Mouse (Mus musculus): Measurements from ENCODE around the gene Aox4. TPM values are rescaled to one million over a fixed set of nuclear protein-coding genes. Genes with fewer than 3 reads are reported as not detected.

Aox4 gene
- polyA plus RNA-seq, 1 experiment from 2014 or later = 0.04 TPM

- Histone ChIP-seq H3K4me1 (ENCODE audit: insufficient read depth, low read depth, low read length) (no peaks in the 10 kb centered on the region), H3K9me3 (ENCODE audit: low read length) (no peaks in the 10 kb centered on the region), H3K9ac (replicated peaks; ENCODE audit: low read depth) (no peak overlapping the region), H3K27me3 (replicated peaks; ENCODE audit: insufficient read depth, low read length) (no peaks in the 10 kb centered on the region), H3K27ac (ENCODE audit: low read length) (no peak overlapping the region), H3K36me3 (ENCODE audit: insufficient read depth, low read length) (no peaks in the 10 kb centered on the region), H3K4me3 (ENCODE audit: low read depth, low read length) (no peak overlapping the region), H3K4me2 (replicated peaks; ENCODE audit: low read depth, low read length) (no peak overlapping the region)
- WGBS = 68% methylated on average over 7 of the region's 7 CpGs
- TF ChIP-seq CTCF (IDR thresholded peaks at IDR 0.05) = no peak
- TF ChIP-seq EP300 (IDR thresholded peaks at IDR 0.05) = no peak
- ATAC-seq = no peak
- no peak for DNase-seq (ENCODE audit: low spot score)
These were observed 68.3 kb downstream of the Aox4 start for GRCm38 (mm10) chr1:58278513-58278912.

GRCm38 (mm10) chr1:58280381-58280780 lies 70.2 kb downstream of the Aox4 start:
- H3K9ac ChIP-seq (replicated peaks; ENCODE audit: low read depth) = no peak overlapping the region
- no peaks in the 10 kb centered on the region for H3K4me1 ChIP-seq (ENCODE audit: insufficient read depth, low read depth, low read length)
- H3K27ac ChIP-seq (ENCODE audit: low read length) = no peak overlapping the region
- no peaks in the 10 kb centered on the region for H3K36me3 ChIP-seq (ENCODE audit: insufficient read depth, low read length)
- TF ChIP-seq CTCF (IDR thresholded peaks at IDR 0.05) (no peak), EP300 (IDR thresholded peaks at IDR 0.05) (no peak)
- no peak overlapping the region for H3K4me3 ChIP-seq (ENCODE audit: low read depth, low read length)
- H3K27me3 ChIP-seq (replicated peaks; ENCODE audit: insufficient read depth, low read length) = no peaks in the 10 kb centered on the region
- H3K9me3 ChIP-seq (ENCODE audit: low read length) = no peaks in the 10 kb centered on the region
- no peak for DNase-seq (ENCODE audit: low spot score)
- 77% methylated on average over 4 of the region's 4 CpGs for WGBS
- no peak for ATAC-seq
- no peak overlapping the region for H3K4me2 ChIP-seq (replicated peaks; ENCODE audit: low read depth, low read length)

- no peak overlapping the region for H3K4me2 ChIP-seq (replicated peaks; ENCODE audit: low read depth, low read length)
- no peak overlapping the region for H3K27ac ChIP-seq (ENCODE audit: low read length)
- H3K9ac ChIP-seq (replicated peaks; ENCODE audit: low read depth) = no peak overlapping the region
- no peak overlapping the region for H3K4me3 ChIP-seq (ENCODE audit: low read depth, low read length)
- TF ChIP-seq EP300 (IDR thresholded peaks at IDR 0.05) = no peak
- no peak for TF ChIP-seq CTCF (IDR thresholded peaks at IDR 0.05)
- no peaks in the 10 kb centered on the region for H3K36me3 ChIP-seq (ENCODE audit: insufficient read depth, low read length)
- no peak for ATAC-seq
- H3K27me3 ChIP-seq (replicated peaks; ENCODE audit: insufficient read depth, low read length) = no peaks in the 10 kb centered on the region
- H3K9me3 ChIP-seq (ENCODE audit: low read length) = no peaks in the 10 kb centered on the region
- DNase-seq (ENCODE audit: low spot score) = no peak
- no peaks in the 10 kb centered on the region for H3K4me1 ChIP-seq (ENCODE audit: insufficient read depth, low read depth, low read length)
- 70% methylated on average over 13 of the region's 13 CpGs for WGBS
These were observed 70.9 kb downstream of the Aox4 start for GRCm38 (mm10) chr1:58280939-58281624.

- H3K27ac ChIP-seq (ENCODE audit: low read length) = no peak overlapping the region
- DNase-seq (ENCODE audit: low spot score) (no peak), ATAC-seq (no peak)
- H3K4me1 ChIP-seq (ENCODE audit: insufficient read depth, low read depth, low read length) = no peaks in the 10 kb centered on the region
- H3K27me3 ChIP-seq (replicated peaks; ENCODE audit: insufficient read depth, low read length) = no peaks in the 10 kb centered on the region
- WGBS = 67% methylated on average over 4 of the region's 4 CpGs
- no peak overlapping the region for H3K4me2 ChIP-seq (replicated peaks; ENCODE audit: low read depth, low read length)
- no peaks in the 10 kb centered on the region for H3K36me3 ChIP-seq (ENCODE audit: insufficient read depth, low read length)
- TF ChIP-seq EP300 (IDR thresholded peaks at IDR 0.05) (no peak), CTCF (IDR thresholded peaks at IDR 0.05) (no peak)
- no peaks in the 10 kb centered on the region for H3K9me3 ChIP-seq (ENCODE audit: low read length)
- H3K4me3 ChIP-seq (ENCODE audit: low read depth, low read length) = no peak overlapping the region
- H3K9ac ChIP-seq (replicated peaks; ENCODE audit: low read depth) = no peak overlapping the region
These were observed 71.4 kb downstream of the Aox4 start for GRCm38 (mm10) chr1:58281625-58281988.

- no peaks in the 10 kb centered on the region for H3K36me3 ChIP-seq (ENCODE audit: insufficient read depth, low read length)
- no peaks in the 10 kb centered on the region for H3K9me3 ChIP-seq (ENCODE audit: low read length)
- no peaks in the 10 kb centered on the region for H3K27me3 ChIP-seq (replicated peaks; ENCODE audit: insufficient read depth, low read length)
- no peak for DNase-seq (ENCODE audit: low spot score)
- no peaks in the 10 kb centered on the region for H3K4me1 ChIP-seq (ENCODE audit: insufficient read depth, low read depth, low read length)
- no peak overlapping the region for H3K4me2 ChIP-seq (replicated peaks; ENCODE audit: low read depth, low read length)
- WGBS = 38% methylated on average over 7 of the region's 7 CpGs
- no peak overlapping the region for H3K4me3 ChIP-seq (ENCODE audit: low read depth, low read length)
- no peak overlapping the region for H3K9ac ChIP-seq (replicated peaks; ENCODE audit: low read depth)
- H3K27ac ChIP-seq (ENCODE audit: low read length) = no peak overlapping the region
- ATAC-seq = no peak
- TF ChIP-seq EP300 (IDR thresholded peaks at IDR 0.05) (no peak), CTCF (IDR thresholded peaks at IDR 0.05) (no peak)
These were observed 74.3 kb downstream of the Aox4 start for GRCm38 (mm10) chr1:58284505-58284904.

GRCm38 (mm10) chr1:58288091-58288490 lies 77.9 kb downstream of the Aox4 start:
- Histone ChIP-seq H3K4me1 (ENCODE audit: insufficient read depth, low read depth, low read length) (0 out of 2 replicates have a peak, but pooled peaks cover 3% of the 10 kb centered on the region), H3K9ac (replicated peaks; ENCODE audit: low read depth) (no peak overlapping the region), H3K4me2 (replicated peaks; ENCODE audit: low read depth, low read length) (no peak overlapping the region), H3K4me3 (ENCODE audit: low read depth, low read length) (no peak overlapping the region), H3K27ac (ENCODE audit: low read length) (no peak overlapping the region), H3K36me3 (ENCODE audit: insufficient read depth, low read length) (no peaks in the 10 kb centered on the region), H3K27me3 (replicated peaks; ENCODE audit: insufficient read depth, low read length) (no peaks in the 10 kb centered on the region), H3K9me3 (ENCODE audit: low read length) (no peaks in the 10 kb centered on the region)
- DNase-seq (ENCODE audit: low spot score) (no peak), ATAC-seq (no peak)
- 62% methylated on average over 3 of the region's 3 CpGs for WGBS
- no peak for TF ChIP-seq CTCF (IDR thresholded peaks at IDR 0.05)
- TF ChIP-seq EP300 (IDR thresholded peaks at IDR 0.05) = no peak

Data from lung, postnatal 0 days (tissue).